Mouse (Mus musculus) layer of hippocampus, postnatal 10 days (tissue): ENCODE measurements around the gene Got1. TPM values are rescaled to one million over a fixed set of nuclear protein-coding genes. Genes with fewer than 3 reads are reported as not detected.

ENCODE experiments used
- DNase-seq, 2 experiments: peaks; one replicate each; pipeline ENCODE4 v3.0.0; 2021; ENCODE audit warnings: low spot score in 2 of 2
- long read RNA-seq: library from polyadenylated mRNA; stranded (forward); transcript quantifications from one replicate; pipeline ENCODE4 v2.0.0, GENCODE M21; 2023
- total RNA-seq, 2 experiments: library from RNA; stranded (reverse); gene quantifications; 2 replicates each; pipeline ENCODE4 v1.2.3; 2021

The Got1 gene
- 100 to 1,000 TPM; 185 to 197 TPM for total RNA-seq
- long read RNA-seq, transcript Got1-201 (9 exons, 2,058 nt), result major isoform, 173 of 196 reads
- long read RNA-seq, partial matches to known transcripts, result 15 of 196 reads
- long read RNA-seq, other reads (novel, unspliced or antisense), result 6 of 196 reads

DNA sequence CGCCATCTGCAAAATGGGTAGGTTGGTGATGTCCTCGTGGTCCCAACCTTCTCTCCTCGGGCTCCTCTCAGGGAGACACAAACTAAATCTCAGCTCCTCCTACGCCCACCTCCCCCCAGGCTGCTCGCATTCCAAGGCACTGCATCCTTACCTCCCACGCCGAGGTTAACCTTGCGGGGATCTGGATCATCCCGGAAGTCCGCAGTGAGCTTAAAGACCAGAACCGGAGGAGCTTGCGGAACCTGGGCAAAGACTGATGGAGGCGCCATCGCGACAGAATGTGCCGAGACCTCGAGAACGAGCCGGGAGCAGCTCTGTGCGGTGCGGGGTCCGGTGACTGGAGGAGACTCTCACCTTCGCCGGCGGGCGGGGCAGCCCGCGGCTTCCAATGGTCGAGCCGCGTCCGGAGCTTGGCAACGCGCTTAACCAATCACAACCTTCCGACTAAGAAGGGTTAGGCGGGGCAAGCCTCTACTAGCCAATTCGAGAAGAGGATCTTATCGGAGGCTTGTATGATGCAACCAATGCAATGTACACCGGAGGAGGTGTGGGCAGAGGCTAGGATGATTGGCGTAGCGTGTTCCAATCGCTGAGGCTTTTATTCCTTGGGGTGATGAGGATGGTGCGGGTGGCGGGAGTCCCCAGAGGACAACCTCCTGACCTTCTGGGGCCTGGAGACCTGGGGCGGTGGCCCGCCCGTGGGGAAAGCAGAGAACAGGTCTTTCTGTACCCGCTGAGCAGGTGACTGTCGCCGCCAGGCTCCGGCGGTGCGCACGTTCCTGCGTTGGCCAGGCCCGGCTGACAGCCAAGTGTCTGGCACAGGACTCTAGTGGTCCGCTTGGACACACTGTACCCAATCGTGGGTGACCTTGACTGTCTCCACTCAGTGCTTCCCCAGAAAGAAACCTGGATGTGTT is at the start of gene Got1:
Gene Got1, minus strand, starts transcription at position 419 of the 917 bp plus-strand sequence.
- peak; percentile 93 to 96 for DNase-seq

DNA sequence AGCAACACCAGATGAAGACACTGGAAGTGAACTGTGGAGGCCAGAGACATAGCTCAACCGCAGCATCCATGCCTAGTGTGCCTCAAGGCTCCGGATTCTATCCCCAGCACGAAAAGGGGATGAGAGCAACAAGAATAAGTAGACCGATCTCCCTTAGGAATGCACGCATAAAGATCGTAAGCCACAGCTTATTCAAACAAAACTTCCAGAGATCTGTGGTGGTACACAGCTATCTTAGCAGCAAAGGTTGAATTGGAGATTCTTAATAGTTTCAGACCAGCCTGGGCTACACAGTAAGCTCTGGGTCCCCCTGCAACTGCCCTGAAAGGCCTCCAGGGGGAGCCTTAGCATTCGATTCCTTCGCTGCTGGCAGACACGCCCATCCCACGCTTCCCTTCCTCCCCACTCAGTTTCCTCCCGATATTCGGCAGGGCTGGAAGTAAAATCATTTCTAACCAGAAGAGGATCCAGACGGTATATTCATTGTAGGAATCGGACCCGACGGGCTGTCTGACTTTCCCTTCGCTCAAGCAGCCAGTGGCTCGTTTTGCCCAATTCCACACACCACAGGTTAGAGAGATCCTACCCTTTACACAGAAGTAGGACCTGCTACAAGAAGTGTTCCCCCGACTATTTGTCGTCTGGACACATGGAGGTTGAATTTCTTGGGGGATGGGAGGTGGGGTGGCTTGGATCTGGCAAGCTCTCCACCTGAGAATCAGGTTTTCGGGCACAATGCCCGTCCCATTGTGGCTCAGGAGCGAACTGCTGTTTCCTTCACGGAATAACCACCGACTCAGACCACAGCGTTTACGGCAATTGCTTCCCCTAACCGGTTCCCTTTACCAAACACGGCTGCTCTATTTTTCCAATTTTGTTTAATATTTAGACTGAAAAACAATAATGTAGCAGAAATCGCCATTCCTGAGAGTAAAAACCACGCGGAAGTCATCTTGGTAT is 46.7 kb upstream of the Got1 start:
- peak; percentile 76 to 83 for DNase-seq

- DNase-seq, result no peak
Observed at GRCm38 (mm10) chr19:43569133-43569532, 44.7 kb upstream of the Got1 start.

DNA sequence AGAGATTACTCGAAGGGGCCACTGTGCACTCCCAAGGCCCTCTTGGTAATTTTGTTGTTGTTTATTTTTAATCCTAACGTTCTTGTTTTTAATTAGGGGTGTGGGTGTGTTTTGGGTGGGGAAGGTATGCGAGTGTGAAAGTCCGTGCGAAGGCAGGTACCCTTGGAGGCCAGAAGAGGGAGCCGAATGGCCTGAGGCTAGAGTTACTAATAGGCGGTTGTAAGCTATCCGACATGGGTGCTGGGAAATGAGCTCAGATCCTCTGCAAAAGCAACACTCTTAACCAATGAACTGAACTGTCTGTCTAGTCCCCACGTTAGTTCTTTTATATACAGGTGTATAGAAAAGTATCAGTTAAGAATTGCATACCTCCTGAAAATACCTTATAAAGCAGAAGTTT is 43.9 kb upstream of the Got1 start:
- DNase-seq, result no peak

DNA sequence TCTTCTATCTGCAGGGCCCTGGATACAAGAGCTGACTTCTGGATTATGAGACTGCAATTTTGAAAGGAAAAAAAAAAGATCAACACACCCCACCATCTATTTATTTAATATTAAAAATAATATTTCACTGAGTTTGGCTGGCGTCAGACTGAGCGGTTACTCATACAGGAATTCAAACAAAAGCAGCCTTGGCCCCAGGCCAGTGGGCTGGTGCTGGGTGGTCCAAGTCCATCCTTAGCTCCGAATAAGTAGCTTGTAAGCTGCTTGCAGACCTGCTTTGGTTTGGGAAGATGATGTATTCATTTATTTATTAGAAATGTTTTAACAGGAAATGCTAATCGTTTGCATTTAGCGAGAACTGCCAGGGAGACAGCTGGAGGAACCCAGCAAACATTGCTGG is 38.8 kb upstream of the Got1 start:
- no peak for DNase-seq

GRCm38 (mm10) chr19:43561841-43562240 is 37.4 kb upstream of the Got1 start:
- no peak for DNase-seq

DNA sequence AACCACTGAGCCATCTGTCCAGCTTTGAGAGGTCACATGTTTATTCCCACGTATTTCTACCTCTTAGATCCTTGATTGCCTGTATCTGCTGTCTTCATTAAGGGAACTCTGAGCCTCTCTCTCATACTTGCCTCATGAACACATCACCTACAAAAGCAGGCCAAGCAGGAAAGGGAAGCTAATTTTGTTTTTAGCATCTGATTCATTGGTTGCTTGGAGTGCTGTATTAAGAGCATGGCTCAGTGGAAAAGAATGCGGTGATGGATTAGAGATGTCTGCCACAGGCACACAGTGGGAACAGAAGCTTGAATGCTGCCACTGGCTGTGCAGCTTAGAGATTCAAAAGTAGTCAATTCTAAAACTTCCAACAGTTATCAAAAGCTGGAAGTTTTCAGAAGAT is 35.8 kb upstream of the Got1 start:
- DNase-seq, result no peak

DNA sequence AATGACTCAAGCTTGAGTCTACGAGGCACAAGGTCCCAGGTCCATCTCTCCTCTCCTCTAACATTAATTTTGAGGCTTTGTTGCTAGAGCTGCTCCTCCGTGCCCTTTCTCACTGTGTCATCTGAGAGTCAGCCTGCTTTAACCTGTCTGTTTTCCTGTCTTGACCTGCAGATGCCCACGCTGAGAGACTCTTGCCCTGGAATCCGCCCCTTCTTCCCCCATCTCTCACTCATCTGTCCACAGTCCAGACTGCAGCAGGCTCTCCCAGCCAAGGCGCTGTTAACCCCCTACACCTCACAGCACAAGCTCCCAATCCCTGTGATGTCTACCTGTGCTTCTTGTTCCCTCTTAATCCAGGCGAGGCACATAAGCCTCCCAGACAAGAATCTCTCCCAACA is 27.1 kb upstream of the Got1 start:
- no peak for DNase-seq

DNA sequence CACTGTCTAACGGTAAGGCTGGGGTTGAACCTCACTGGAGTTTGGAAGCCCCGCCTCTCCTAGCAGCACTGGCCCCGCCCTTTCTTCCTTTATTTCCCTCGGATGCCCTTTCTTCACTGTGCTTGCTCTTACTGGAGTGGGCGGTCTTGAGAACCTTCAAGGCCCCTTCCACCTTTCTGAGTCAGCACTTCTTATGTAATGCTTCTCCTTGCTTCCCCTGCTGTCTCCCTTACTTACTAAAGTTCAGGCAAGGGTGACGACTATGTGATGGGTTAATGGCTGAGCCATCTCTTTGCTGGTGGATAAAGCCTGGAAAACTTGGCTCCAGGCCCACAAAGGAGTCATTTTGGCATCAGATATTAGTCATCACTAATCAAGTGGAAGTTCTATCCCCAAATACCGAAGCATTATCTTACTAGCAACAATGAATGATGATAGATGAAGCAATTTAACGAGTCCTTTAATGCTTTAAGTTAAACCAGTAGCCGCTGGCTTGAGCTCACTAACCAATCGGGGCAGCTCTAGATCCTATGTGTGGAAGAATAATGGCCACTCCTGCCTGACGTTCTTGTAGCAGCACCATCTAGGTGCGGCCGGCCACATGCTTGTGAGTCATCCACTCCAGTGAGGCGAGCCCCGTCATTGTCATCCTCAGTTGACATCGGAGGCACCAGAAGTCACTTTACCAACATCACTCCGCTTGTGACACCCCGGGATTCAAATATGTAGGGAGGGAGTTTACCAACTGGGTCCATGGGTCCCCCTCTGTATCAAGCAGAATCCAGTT is 26.5 kb upstream of the Got1 start:
- no peak for DNase-seq

GRCm38 (mm10) chr19:43548060-43548459 is 23.7 kb upstream of the Got1 start:
- DNase-seq, result no peak

GRCm38 (mm10) chr19:43546337-43547117 is 22.1 kb upstream of the Got1 start:
- DNase-seq, result no peak

DNA sequence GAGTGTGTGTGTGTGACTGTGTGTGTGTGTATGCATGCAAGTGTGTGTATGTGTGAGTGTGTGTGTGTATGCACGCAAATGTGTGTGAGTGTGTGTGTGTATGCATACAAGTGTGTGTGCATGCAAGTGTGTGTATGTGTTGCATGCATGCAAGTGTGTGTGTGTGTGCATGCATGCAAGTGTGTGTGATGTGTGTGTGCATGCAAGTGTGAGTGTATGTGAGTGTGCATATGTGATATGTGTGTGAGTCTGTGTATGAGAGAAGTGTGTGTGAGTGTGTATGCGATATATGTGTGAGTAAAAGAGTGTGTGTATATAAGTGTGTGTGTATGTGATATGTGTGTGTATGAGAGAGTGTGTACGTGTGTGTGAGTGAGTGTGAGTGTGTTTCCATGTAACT is 11.0 kb upstream of the Got1 start:
- DNase-seq, result no peak

DNA sequence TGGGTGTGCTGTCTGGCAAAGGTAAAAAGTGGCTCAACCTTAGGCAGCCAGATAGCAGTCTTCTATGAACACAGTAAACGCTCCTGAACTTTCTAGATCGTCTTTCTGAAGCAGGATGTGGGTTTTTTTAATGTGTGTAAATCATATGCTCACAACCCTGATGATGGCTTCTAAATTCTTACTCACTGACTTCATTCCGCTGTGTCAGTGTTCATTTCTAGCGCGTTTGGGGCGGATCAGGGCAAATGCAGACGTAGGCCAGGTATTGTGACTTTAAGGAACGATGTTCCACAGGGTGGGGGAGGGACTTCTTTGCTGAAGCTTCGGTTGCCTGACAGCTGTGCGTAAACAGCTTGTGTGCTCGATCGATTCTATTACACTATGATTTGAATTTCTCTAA is 6.5 kb upstream of the Got1 start:
- DNase-seq, result no peak

- DNase-seq, result peak; percentile 66 to 75
Observed at GRCm38 (mm10) chr19:43530197-43530770, 5.9 kb upstream of the Got1 start.

DNA sequence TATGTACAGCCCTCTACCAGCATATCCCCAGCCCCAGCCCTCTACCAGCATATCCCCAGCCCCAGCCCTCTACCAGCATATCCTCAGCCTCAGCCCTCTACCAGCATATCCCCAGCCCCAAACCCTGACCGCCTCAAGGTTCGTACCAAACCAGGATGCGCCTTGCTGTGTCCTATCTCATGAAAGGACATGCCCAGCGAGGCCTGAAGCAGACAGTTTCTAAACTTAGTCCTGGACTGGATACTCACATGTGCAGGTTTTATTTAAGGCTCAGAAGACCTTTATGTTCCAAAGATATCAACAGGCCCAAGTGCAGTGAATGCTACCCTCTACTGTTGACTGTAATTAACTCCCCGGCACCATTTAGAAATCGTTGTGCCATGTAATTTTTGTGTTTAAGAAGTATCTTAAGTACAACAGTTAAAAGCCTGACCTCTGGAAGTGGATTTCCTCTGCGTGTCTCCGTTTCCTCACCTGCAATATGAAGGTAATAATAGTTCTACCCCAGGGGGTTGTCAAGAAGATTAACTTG is 3.7 kb upstream of the Got1 start:
- DNase-seq, result no peak

DNA sequence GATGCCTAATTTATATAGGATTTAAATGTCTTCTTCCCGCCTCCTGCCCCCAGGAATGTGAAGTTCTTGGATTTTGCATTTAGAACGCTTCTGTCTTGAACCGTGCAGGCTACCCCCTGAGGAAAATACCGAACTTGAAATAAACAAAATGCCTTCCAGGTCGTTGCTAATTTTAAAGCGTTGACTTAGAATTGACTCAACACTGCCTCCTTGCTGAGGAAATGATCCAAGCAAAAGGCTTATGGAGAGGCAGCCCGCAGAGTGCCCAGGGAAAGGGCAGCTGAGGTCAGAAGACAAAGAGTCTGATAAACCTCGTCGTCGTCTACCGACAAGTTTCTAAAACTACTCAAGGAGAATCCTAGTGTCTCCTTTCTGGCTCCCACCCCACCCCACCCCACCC is 2.7 kb upstream of the Got1 start:
- DNase-seq, result no peak

GRCm38 (mm10) chr19:43526025-43526424 is 1.6 kb upstream of the Got1 start:
- DNase-seq, result no peak

- DNase-seq, result no peak
Observed at GRCm38 (mm10) chr19:43525566-43525965, 1.2 kb upstream of the Got1 start.

- DNase-seq, result no peak
Observed at GRCm38 (mm10) chr19:43525104-43525482, 688 bp upstream of the Got1 start.

DNA sequence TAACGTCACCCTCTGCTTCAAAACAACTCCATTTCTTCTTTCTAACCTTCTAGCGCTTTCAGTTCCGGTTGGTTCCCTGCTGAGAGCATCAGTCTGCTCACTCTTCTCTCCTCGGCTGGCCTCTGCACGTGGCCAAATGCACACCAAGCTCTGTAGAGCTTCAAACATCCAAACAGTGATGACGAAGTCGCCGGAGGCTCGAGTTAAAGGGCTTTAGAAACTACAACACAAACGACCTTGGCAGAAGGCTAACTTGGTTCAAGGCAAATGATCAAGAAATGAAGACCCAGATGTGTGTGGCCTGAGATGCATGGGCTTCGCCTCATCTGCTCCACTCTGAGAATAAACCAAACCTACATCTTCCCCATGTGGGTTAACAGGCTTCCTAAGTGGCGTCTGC is 854 bp downstream of the Got1 start:
- DNase-seq, result peak; percentile 29 to 45
